Mouse (Mus musculus) G1E-ER4 (cell line): ENCODE measurements around the gene Dnph1. TPM values are rescaled to one million over a fixed set of nuclear protein-coding genes. Genes with fewer than 3 reads are reported as not detected.

Experiments used
- GATA1 ChIP-seq: IDR thresholded peaks from one replicate; pipeline ENCODE4 v1.8.0; 2012; ENCODE audit warnings: low read length, inconsistent platforms
- polyA plus RNA-seq: library from polyadenylated mRNA; stranded (reverse); fragments of >175 nt; gene quantifications from 2 replicates; pipeline ENCODE4 v1.2.3, GENCODE M21; 2012

The Dnph1 gene
- polyA plus RNA-seq, 1 experiment: 54.4 TPM

GRCm38 (mm10) chr17:46546591-46546990 is 50.1 kb downstream of the Dnph1 start:
- no peak for TF ChIP-seq GATA1

- no peak for TF ChIP-seq GATA1
These were observed 50.5 kb downstream of the Dnph1 start for GRCm38 (mm10) chr17:46546995-46547394.

GRCm38 (mm10) chr17:46547923-46548322 is 51.4 kb downstream of the Dnph1 start:
- TF ChIP-seq GATA1: no peak

GRCm38 (mm10) chr17:46548741-46549140 is 52.2 kb downstream of the Dnph1 start:
- TF ChIP-seq GATA1: no peak

GRCm38 (mm10) chr17:46549193-46549592 is 52.7 kb downstream of the Dnph1 start:
- TF ChIP-seq GATA1: no peak

Other genes with a start within 250 kb of the Dnph1 start
- gene Polr1c, start 248.7 kb upstream of the Dnph1 start, polyA plus RNA-seq: 16.5 and 28.3 TPM in 2 replicates
- gene Yipf3, start 248.6 kb upstream of the Dnph1 start, polyA plus RNA-seq: 76.6 and 86.4 TPM in 2 replicates
- 1.5 and 1.6 TPM in 2 replicates for gene Lrrc73, start 243.2 kb upstream of the Dnph1 start, polyA plus RNA-seq
- 90.9 and 127 TPM in 2 replicates for gene Tjap1, start 213.7 kb upstream of the Dnph1 start, polyA plus RNA-seq
- not detected in 2 replicates for gene Dlk2, start 199.3 kb upstream of the Dnph1 start, polyA plus RNA-seq
- gene Abcc10, start 168.4 kb upstream of the Dnph1 start, polyA plus RNA-seq: 11.8 and 12.9 TPM in 2 replicates
- 7.3 and 7.6 TPM in 2 replicates for gene Zfp318, start 113.0 kb upstream of the Dnph1 start, polyA plus RNA-seq
- gene Crip3, start 67.8 kb upstream of the Dnph1 start, polyA plus RNA-seq: not detected in 2 replicates
- gene Slc22a7, start 58.3 kb upstream of the Dnph1 start, polyA plus RNA-seq: not detected in 2 replicates
- gene Ttbk1, start 9.0 kb upstream of the Dnph1 start, polyA plus RNA-seq: not detected in 2 replicates
- 0.48 and 0.79 TPM in 2 replicates for gene Cul9, start 49.7 kb downstream of the Dnph1 start, polyA plus RNA-seq
- gene Srf, start 59.5 kb downstream of the Dnph1 start, polyA plus RNA-seq: 142 and 147 TPM in 2 replicates
- gene Ptk7, start 132.8 kb downstream of the Dnph1 start, polyA plus RNA-seq: not detected in 2 replicates
- 6.4 and 7.8 TPM in 2 replicates for gene Klc4, start 149.3 kb downstream of the Dnph1 start, polyA plus RNA-seq
- 790 and 1,047 TPM in 2 replicates for gene Mrpl2, start 149.5 kb downstream of the Dnph1 start, polyA plus RNA-seq
- 94.6 and 117 TPM in 2 replicates for gene Cul7, start 153.6 kb downstream of the Dnph1 start, polyA plus RNA-seq
- gene Rrp36, start 177.6 kb downstream of the Dnph1 start, polyA plus RNA-seq: 38.5 and 49.7 TPM in 2 replicates
- gene Mea1, start 182.1 kb downstream of the Dnph1 start, polyA plus RNA-seq: 119 and 135 TPM in 2 replicates
- gene Klhdc3, start 184.2 kb downstream of the Dnph1 start, polyA plus RNA-seq: 255 and 339 TPM in 2 replicates
- 94.1 and 94.3 TPM in 2 replicates for gene Ppp2r5d, start 208.4 kb downstream of the Dnph1 start, polyA plus RNA-seq
- 39.0 and 43.4 TPM in 2 replicates for gene Pex6, start 214.8 kb downstream of the Dnph1 start, polyA plus RNA-seq
- 0.16 and 0.37 TPM in 2 replicates for gene Gnmt, start 232.5 kb downstream of the Dnph1 start, polyA plus RNA-seq